Mouse (Mus musculus) midbrain, embryonic 14.5 days (tissue): ENCODE results near the gene Fxyd5. TPM values are rescaled to one million over a fixed set of nuclear protein-coding genes. Genes with fewer than 3 reads are reported as not detected.

Experiments used
- ATAC-seq: fragments of 200-750 bp; cut with Nextera tagmentation; 2 replicates; pipeline ENCODE4 v1.8.0; 2017; ENCODE audit warnings: moderate number of reproducible peaks, moderate library complexity; ENCODE audit not compliant: low FRiP score, low TSS enrichment
- DNase-seq: peaks from one replicate; pipeline ENCODE4 v3.0.0-alpha.2; 2015
- H3K27ac ChIP-seq: fragments of 300-500 bp; sonication (generic); replicated peaks from 2 replicates; pipeline ENCODE4 v1.5.1; 2014; ENCODE audit warnings: mild to moderate bottlenecking, low read depth, low read length, moderate library complexity
- H3K27me3 ChIP-seq: fragments of 300-500 bp; sonication (generic); 2 replicates; pipeline ENCODE4 v1.6.1; 2014; ENCODE audit warnings: low read length, control low read depth, mixed read lengths; ENCODE audit not compliant: control insufficient read depth, insufficient read depth
- H3K36me3 ChIP-seq: fragments of 300-500 bp; sonication (generic); 2 replicates; pipeline ENCODE4 v1.6.1; 2014; ENCODE audit warnings: low read length, control low read depth; ENCODE audit not compliant: control insufficient read depth, insufficient read depth
- H3K4me1 ChIP-seq: fragments of 300-500 bp; sonication (generic); 2 replicates; pipeline ENCODE4 v1.6.1; 2014; ENCODE audit warnings: mild to moderate bottlenecking, antibody characterized with exemption, low read length, control low read depth; ENCODE audit not compliant: control insufficient read depth, insufficient read depth
- H3K4me2 ChIP-seq: fragments of 300-500 bp; sonication (generic); 2 replicates; pipeline ENCODE4 v1.6.1; 2014; ENCODE audit warnings: mild to moderate bottlenecking, low read length, moderate library complexity
- H3K4me3 ChIP-seq: fragments of 300-500 bp; sonication (generic); replicated peaks from 2 replicates; pipeline ENCODE4 v1.5.1; 2014; ENCODE audit warnings: low read depth, low read length
- H3K9ac ChIP-seq: fragments of 300-500 bp; sonication (generic); replicated peaks from 2 replicates; pipeline ENCODE4 v1.6.1; 2014; ENCODE audit warnings: mild to moderate bottlenecking, low read length, moderate library complexity
- H3K9me3 ChIP-seq: fragments of 300-500 bp; sonication (generic); 2 replicates; pipeline ENCODE4 v1.6.1; 2016; ENCODE audit warnings: low read length, control low read depth, mixed read lengths; ENCODE audit not compliant: control insufficient read depth
- WGBS: fragments of 180-500 bp; shearing (Covaris S2); extraction: QIAGEN DNeasy Blood & Tissue Kit; methylation state at CpG from one replicate; pipeline ENCODE4 v1.1.7; 2014; 5-methylcytosine and 5-hydroxymethylcytosine counted together
- polyA plus RNA-seq: library from polyadenylated mRNA; unstranded; fragments of >200 nt; fragmentation: Nextera tagmentation; extraction: Ambion mirVana; gene quantifications from 2 replicates; pipeline ENCODE4 v1.2.1, GENCODE M21; 2014

Gene Fxyd5
- polyA plus RNA-seq, 1 experiment from 2014 or later = 10.8 TPM

DNA sequence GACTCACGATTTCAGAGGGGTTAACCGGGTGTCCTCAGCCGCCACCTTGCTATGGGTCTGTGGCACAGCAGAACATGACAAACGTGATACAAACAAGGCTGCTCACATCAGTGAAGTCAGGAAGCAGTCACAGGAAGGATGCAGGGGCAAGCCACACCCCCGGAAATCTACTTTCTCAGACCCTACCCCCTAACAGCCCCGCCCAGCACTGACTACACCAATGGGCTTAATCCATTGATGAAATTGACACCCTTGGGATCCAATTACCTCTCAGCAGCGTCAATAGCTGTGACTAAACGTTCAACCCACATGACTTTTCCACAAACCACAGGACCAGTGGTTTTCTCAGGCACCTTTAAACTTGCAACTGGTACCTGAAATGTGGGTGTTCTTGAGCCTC is 13.7 kb downstream of the Fxyd5 start:
- Histone ChIP-seq H3K9me3 (no peaks in the 10 kb centered on the region), H3K36me3 (no peaks in the 10 kb centered on the region), H3K27me3 (no peaks in the 10 kb centered on the region), H3K4me1 (no peaks in the 10 kb centered on the region), H3K4me2 (no peak overlapping the region), H3K9ac (no peak overlapping the region), H3K27ac (no peak overlapping the region), H3K4me3 (no peak overlapping the region)
- DNase-seq (no peak), ATAC-seq (no peak)
- 78% methylated on average over 8 of the region's 8 CpGs for WGBS

GRCm38 (mm10) chr7:31017104-31017901 is 25.0 kb downstream of the Fxyd5 start:
- H3K36me3 ChIP-seq = no peaks in the 10 kb centered on the region
- no peak overlapping the region for H3K4me2 ChIP-seq
- H3K9me3 ChIP-seq = no peaks in the 10 kb centered on the region
- H3K4me1 ChIP-seq = no peaks in the 10 kb centered on the region
- no peak overlapping the region for H3K9ac ChIP-seq
- 54% methylated on average over 10 of the region's 10 CpGs for WGBS
- H3K27ac ChIP-seq = no peak overlapping the region
- H3K27me3 ChIP-seq = no peaks in the 10 kb centered on the region
- ATAC-seq (no peak), DNase-seq (peak; percentile 68)
- H3K4me3 ChIP-seq = no peak overlapping the region

DNA sequence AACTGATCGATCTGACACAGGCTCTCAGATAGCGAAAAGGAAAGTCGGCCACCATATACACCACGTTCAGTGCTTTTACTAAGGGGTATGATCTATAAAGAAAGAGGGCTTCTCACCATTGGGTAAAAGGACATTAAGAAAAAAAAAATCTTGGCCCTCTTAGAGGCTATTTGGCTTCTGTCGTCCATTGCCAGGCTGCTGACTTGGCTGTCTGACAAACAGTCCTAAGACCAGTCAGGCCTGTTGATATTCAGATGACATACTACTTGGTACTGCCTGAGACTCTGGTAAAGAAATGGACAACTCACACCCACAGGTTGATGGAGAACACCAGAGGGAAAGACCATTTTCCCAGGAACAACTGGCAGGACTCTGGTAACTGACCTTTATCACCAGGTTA is 29.3 kb downstream of the Fxyd5 start:
- Histone ChIP-seq H3K27ac (no peak overlapping the region), H3K4me2 (no peak overlapping the region), H3K4me3 (no peak overlapping the region), H3K36me3 (no peaks in the 10 kb centered on the region), H3K4me1 (no peaks in the 10 kb centered on the region), H3K9me3 (no peaks in the 10 kb centered on the region), H3K9ac (no peak overlapping the region), H3K27me3 (no peaks in the 10 kb centered on the region)
- ATAC-seq = no peak
- DNase-seq = no peak
- WGBS = 77% methylated on average over 5 of the region's 5 CpGs

DNA sequence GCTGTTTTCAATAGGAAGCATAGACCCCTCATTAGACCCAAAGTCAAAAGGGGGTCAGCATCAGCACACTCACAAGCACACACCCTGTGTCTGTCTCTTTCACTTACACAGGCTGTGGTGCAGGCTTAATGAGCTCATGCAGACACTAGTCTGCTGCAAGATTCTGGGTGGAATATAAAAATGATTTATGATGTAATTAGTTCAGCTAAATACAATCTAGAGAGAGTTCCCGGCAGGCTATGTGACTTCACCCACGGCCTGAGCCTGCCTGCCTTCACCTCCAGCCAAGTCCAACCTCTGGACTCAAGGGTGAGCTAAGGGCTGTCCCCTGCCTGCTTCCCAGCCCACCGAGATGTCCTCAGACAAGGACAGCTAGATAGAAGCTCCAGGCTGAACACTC is 33.4 kb downstream of the Fxyd5 start:
- no peak overlapping the region for H3K9ac ChIP-seq
- no peaks in the 10 kb centered on the region for H3K9me3 ChIP-seq
- DNase-seq (no peak), ATAC-seq (no peak)
- H3K27ac ChIP-seq = no peak overlapping the region
- H3K4me3 ChIP-seq = no peak overlapping the region
- H3K4me1 ChIP-seq = no peaks in the 10 kb centered on the region
- H3K36me3 ChIP-seq = no peaks in the 10 kb centered on the region
- H3K4me2 ChIP-seq = no peak overlapping the region
- H3K27me3 ChIP-seq = no peaks in the 10 kb centered on the region
- WGBS = 86% methylated on average over 3 of the region's 3 CpGs

DNA sequence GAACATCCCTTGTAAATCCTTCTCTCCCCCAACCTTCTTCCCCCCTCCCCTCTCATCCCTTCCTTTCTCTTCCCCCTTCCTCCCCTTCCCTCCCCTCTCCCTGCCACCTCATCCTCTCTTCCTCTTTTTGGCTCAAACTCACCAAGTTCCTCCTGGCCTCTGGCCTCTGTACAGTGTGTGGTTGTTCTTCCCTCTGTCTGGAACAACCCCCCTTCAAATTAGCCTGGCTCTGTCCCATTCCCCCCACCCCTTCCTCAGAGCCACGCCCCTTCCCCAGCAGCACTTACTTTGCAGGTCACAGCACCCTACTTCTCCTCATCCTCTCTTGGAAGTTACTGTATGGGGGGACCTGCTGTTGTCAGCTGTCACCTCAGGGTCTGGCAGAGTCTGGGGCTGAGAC is 34.1 kb downstream of the Fxyd5 start:
- Histone ChIP-seq H3K9me3 (no peaks in the 10 kb centered on the region), H3K27me3 (no peaks in the 10 kb centered on the region), H3K27ac (no peak overlapping the region), H3K4me3 (no peak overlapping the region), H3K9ac (no peak overlapping the region), H3K36me3 (no peaks in the 10 kb centered on the region), H3K4me1 (no peaks in the 10 kb centered on the region), H3K4me2 (no peak overlapping the region)
- WGBS = 70% methylated on average over 1 of the region's 1 CpGs
- DNase-seq = no peak
- no peak for ATAC-seq

DNA sequence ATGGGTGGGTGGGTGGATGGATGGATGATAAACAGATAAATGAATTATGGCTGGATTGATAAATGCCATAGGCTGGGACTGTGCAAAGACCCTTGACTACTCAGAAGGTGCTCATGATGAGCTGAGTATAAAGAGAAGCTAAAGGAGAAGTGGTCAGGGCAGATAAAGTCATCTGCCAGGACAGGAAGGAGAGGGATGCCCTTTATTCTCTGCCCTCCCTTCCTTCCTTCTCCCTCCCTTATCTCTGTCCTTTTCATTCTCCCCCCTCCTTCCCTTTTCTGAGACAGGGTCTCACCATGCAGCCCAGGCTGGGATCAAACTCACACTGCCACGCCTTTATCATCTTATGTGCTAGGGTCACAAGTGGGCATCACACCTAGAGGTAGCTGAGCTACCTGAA is 34.5 kb downstream of the Fxyd5 start:
- H3K4me2 ChIP-seq = no peak overlapping the region
- no peaks in the 10 kb centered on the region for H3K36me3 ChIP-seq
- H3K27me3 ChIP-seq = no peaks in the 10 kb centered on the region
- H3K27ac ChIP-seq = no peak overlapping the region
- WGBS = 87% methylated on average over 1 of the region's 1 CpGs
- no peaks in the 10 kb centered on the region for H3K4me1 ChIP-seq
- DNase-seq (no peak), ATAC-seq (no peak)
- no peak overlapping the region for H3K4me3 ChIP-seq
- no peak overlapping the region for H3K9ac ChIP-seq
- no peaks in the 10 kb centered on the region for H3K9me3 ChIP-seq

GRCm38 (mm10) chr7:31002650-31003049 is 39.6 kb downstream of the Fxyd5 start:
- H3K27me3 ChIP-seq = no peaks in the 10 kb centered on the region
- H3K4me1 ChIP-seq = no peaks in the 10 kb centered on the region
- WGBS = 88% methylated on average over 8 of the region's 8 CpGs
- no peaks in the 10 kb centered on the region for H3K9me3 ChIP-seq
- DNase-seq (no peak), ATAC-seq (no peak)
- no peak overlapping the region for H3K27ac ChIP-seq
- no peak overlapping the region for H3K4me3 ChIP-seq
- H3K9ac ChIP-seq = no peak overlapping the region
- H3K36me3 ChIP-seq = no peaks in the 10 kb centered on the region
- no peak overlapping the region for H3K4me2 ChIP-seq

GRCm38 (mm10) chr7:31000505-31001020 is 41.7 kb downstream of the Fxyd5 start:
- no peaks in the 10 kb centered on the region for H3K27me3 ChIP-seq
- no peaks in the 10 kb centered on the region for H3K36me3 ChIP-seq
- H3K27ac ChIP-seq = no peak overlapping the region
- no peak overlapping the region for H3K9ac ChIP-seq
- no peak overlapping the region for H3K4me3 ChIP-seq
- no peak for ATAC-seq
- no peaks in the 10 kb centered on the region for H3K4me1 ChIP-seq
- H3K9me3 ChIP-seq = peaks cover 4% of the 10 kb centered on the region; the same call in 1 of the 2 replicates
- peak; percentile 54 for DNase-seq
- no peak overlapping the region for H3K4me2 ChIP-seq
- 55% methylated on average over 7 of the region's 7 CpGs for WGBS

DNA sequence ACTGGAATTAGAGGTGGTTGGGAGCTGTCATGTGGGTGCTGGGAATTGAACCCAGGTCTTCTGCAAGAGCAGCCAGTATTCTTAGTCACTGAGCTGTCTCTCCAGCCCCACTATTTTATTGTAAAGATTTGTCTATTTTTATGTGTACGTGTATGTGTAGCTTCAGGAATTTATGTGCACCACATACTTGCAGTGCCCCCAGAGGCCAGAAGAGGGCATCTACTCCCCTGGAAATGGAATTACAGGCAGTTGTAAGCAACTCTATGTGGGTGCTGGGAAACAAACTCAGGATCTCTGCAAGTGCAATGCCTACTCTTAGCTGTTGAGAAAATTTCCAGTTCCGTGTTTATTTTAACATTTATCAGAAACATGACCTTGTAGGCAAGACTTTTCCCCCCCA is 45.8 kb downstream of the Fxyd5 start:
- DNase-seq (no peak), ATAC-seq (no peak)
- no peak overlapping the region for H3K4me3 ChIP-seq
- H3K36me3 ChIP-seq = no peaks in the 10 kb centered on the region
- no peaks in the 10 kb centered on the region for H3K27me3 ChIP-seq
- peaks cover 4% of the 10 kb centered on the region; the same call in 1 of the 2 replicates for H3K9me3 ChIP-seq
- no peak overlapping the region for H3K4me2 ChIP-seq
- 93% methylated on average over 2 of the region's 2 CpGs for WGBS
- no peak overlapping the region for H3K27ac ChIP-seq
- H3K9ac ChIP-seq = no peak overlapping the region
- H3K4me1 ChIP-seq = no peaks in the 10 kb centered on the region
